Mouse (Mus musculus): Measurements from ENCODE around the gene Enho.

Gene Enho

GRCm38 (mm10) chr4:41664533-41664932 lies 24.4 kb upstream of the Enho start:
- DNase-seq (ENCODE audit: low read depth, low spot score), result no peak

GRCm38 (mm10) chr4:41663614-41664013 lies 23.5 kb upstream of the Enho start:
- no peak for DNase-seq (ENCODE audit: low read depth, low spot score)

- no peak for DNase-seq (ENCODE audit: low read depth, low spot score)
These were observed 22.6 kb upstream of the Enho start for GRCm38 (mm10) chr4:41662723-41663122.

- DNase-seq (ENCODE audit: low read depth, low spot score), result no peak
These were observed 20.8 kb upstream of the Enho start for GRCm38 (mm10) chr4:41660851-41661430.

GRCm38 (mm10) chr4:41659556-41659955 lies 19.4 kb upstream of the Enho start:
- DNase-seq (ENCODE audit: low read depth, low spot score), result no peak

- no peak for DNase-seq (ENCODE audit: low read depth, low spot score)
These were observed 18.7 kb upstream of the Enho start for GRCm38 (mm10) chr4:41658566-41659384.

- DNase-seq (ENCODE audit: low read depth, low spot score), result no peak
These were observed 15.4 kb upstream of the Enho start for GRCm38 (mm10) chr4:41655525-41655924.

- DNase-seq (ENCODE audit: low read depth, low spot score), result peak; percentile 76
These were observed 14.1 kb upstream of the Enho start for GRCm38 (mm10) chr4:41654217-41654616.

- no peak for DNase-seq (ENCODE audit: low read depth, low spot score)
These were observed 13.6 kb upstream of the Enho start for GRCm38 (mm10) chr4:41653730-41654129.

- peak; percentile 87 for DNase-seq (ENCODE audit: low read depth, low spot score)
These were observed 13.2 kb upstream of the Enho start for GRCm38 (mm10) chr4:41653296-41653695.

- no peak for DNase-seq (ENCODE audit: low read depth, low spot score)
These were observed 8.5 kb upstream of the Enho start for GRCm38 (mm10) chr4:41648627-41649026.

- no peak for DNase-seq (ENCODE audit: low read depth, low spot score)
These were observed 8.0 kb upstream of the Enho start for GRCm38 (mm10) chr4:41648157-41648556.

- DNase-seq (ENCODE audit: low read depth, low spot score), result peak; percentile 62
These were observed 5.4 kb upstream of the Enho start for GRCm38 (mm10) chr4:41645488-41645887.

- peak; percentile 28 for DNase-seq (ENCODE audit: low read depth, low spot score)
These were observed 1.2 kb upstream of the Enho start for GRCm38 (mm10) chr4:41641199-41641822.

- DNase-seq (ENCODE audit: low read depth, low spot score), result peak; percentile 57
These were observed 796 bp downstream of the Enho start for GRCm38 (mm10) chr4:41639214-41639841.

- DNase-seq (ENCODE audit: low read depth, low spot score), result no peak
These were observed 1.3 kb downstream of the Enho start for GRCm38 (mm10) chr4:41638828-41639213.

GRCm38 (mm10) chr4:41638186-41638731 lies 1.9 kb downstream of the Enho start:
- DNase-seq (ENCODE audit: low read depth, low spot score), result no peak

GRCm38 (mm10) chr4:41636882-41637635 lies 3.1 kb downstream of the Enho start:
- peak; percentile 89 for DNase-seq (ENCODE audit: low read depth, low spot score)

- peak; percentile 16 for DNase-seq (ENCODE audit: low read depth, low spot score)
These were observed 3.8 kb downstream of the Enho start for GRCm38 (mm10) chr4:41636366-41636765.

- DNase-seq (ENCODE audit: low read depth, low spot score), result peak; percentile 25
These were observed 4.2 kb downstream of the Enho start for GRCm38 (mm10) chr4:41635906-41636305.

- DNase-seq (ENCODE audit: low read depth, low spot score), result peak; percentile 20
These were observed 4.9 kb downstream of the Enho start for GRCm38 (mm10) chr4:41635224-41635623.

Measured in brain, adult 2 months (tissue).